Mouse (Mus musculus) heart, postnatal 0 days (tissue): ENCODE data around the gene Prps1l3. TPM values are rescaled to one million over a fixed set of nuclear protein-coding genes. Genes with fewer than 3 reads are reported as not detected.

ENCODE experiments used
- ATAC-seq: fragments of 200-750 bp; cut with Nextera tagmentation; 2 replicates; pipeline ENCODE4 v1.8.0; 2017; ENCODE audit warnings: low read depth, moderate number of reproducible peaks, moderate library complexity; ENCODE audit not compliant: insufficient read depth
- DNase-seq: peaks from one replicate; pipeline ENCODE4 v3.0.0-alpha.2; 2016; ENCODE audit warnings: low spot score
- H3K27ac ChIP-seq: fragments of 300-500 bp; sonication (generic); 2 replicates; pipeline ENCODE4 v1.5.1; 2014; ENCODE audit warnings: low read depth, mild to moderate bottlenecking
- H3K27me3 ChIP-seq: fragments of 300-500 bp; sonication (generic); 2 replicates; pipeline ENCODE4 v1.6.1; 2014; ENCODE audit warnings: low read length, mixed read lengths; ENCODE audit not compliant: control insufficient read depth, insufficient read depth
- H3K36me3 ChIP-seq: fragments of 300-500 bp; sonication (generic); replicated peaks from 2 replicates; pipeline ENCODE4 v1.6.1; 2014; ENCODE audit warnings: low read length, mixed read lengths; ENCODE audit not compliant: control insufficient read depth, insufficient read depth
- H3K4me1 ChIP-seq: fragments of 300-500 bp; sonication (generic); 2 replicates; pipeline ENCODE4 v1.6.1; 2014; ENCODE audit warnings: antibody characterized with exemption; ENCODE audit not compliant: control insufficient read depth, insufficient read depth
- H3K4me2 ChIP-seq: fragments of 300-500 bp; sonication (generic); 2 replicates; pipeline ENCODE4 v1.6.1; 2014; ENCODE audit warnings: low read depth, mild to moderate bottlenecking, low read length, moderate library complexity
- H3K4me3 ChIP-seq: fragments of 300-500 bp; sonication (generic); 2 replicates; pipeline ENCODE4 v1.5.1; 2014; ENCODE audit warnings: low read depth, low read length
- H3K9ac ChIP-seq: fragments of 300-500 bp; sonication (generic); replicated peaks from 2 replicates; pipeline ENCODE4 v1.6.1; 2014; ENCODE audit warnings: low read depth, low read length, mixed read lengths
- H3K9me3 ChIP-seq: fragments of 300-500 bp; sonication (generic); replicated peaks from 2 replicates; pipeline ENCODE4 v1.6.1; 2016; ENCODE audit warnings: low read length; ENCODE audit not compliant: control insufficient read depth
- CTCF ChIP-seq: IDR thresholded peaks from 2 replicates; pipeline ENCODE4 v1.5.1; 2016; ENCODE audit warnings: antibody characterized with exemption, control low read depth, low read depth
- EP300 ChIP-seq: IDR thresholded peaks from 2 replicates; pipeline ENCODE4 v1.6.1; 2016; ENCODE audit warnings: antibody characterized with exemption, low read depth
- WGBS: fragments of 180-500 bp; shearing (Covaris S2); extraction: QIAGEN DNeasy Blood & Tissue Kit; methylation state at CpG from one replicate; pipeline ENCODE4 v1.1.7; 2014; 5-methylcytosine and 5-hydroxymethylcytosine counted together
- polyA plus RNA-seq: library from polyadenylated mRNA; unstranded; fragments of >200 nt; fragmentation: Nextera tagmentation; extraction: Ambion mirVana; gene quantifications from 2 replicates; pipeline ENCODE4 v1.2.1, GENCODE M21; 2015
- total RNA-seq: library from RNA; depleted of rRNA; stranded (reverse); fragments of >200 nt; gene quantifications from 2 replicates; pipeline ENCODE4 v1.2.3, GENCODE M21; 2014; ENCODE audit warnings: low replicate concordance; rRNA removed

Gene Prps1l3
- total and polyA plus RNA-seq, 2 experiments from 2014 or later: 18.6 to 29.7 TPM

DNA sequence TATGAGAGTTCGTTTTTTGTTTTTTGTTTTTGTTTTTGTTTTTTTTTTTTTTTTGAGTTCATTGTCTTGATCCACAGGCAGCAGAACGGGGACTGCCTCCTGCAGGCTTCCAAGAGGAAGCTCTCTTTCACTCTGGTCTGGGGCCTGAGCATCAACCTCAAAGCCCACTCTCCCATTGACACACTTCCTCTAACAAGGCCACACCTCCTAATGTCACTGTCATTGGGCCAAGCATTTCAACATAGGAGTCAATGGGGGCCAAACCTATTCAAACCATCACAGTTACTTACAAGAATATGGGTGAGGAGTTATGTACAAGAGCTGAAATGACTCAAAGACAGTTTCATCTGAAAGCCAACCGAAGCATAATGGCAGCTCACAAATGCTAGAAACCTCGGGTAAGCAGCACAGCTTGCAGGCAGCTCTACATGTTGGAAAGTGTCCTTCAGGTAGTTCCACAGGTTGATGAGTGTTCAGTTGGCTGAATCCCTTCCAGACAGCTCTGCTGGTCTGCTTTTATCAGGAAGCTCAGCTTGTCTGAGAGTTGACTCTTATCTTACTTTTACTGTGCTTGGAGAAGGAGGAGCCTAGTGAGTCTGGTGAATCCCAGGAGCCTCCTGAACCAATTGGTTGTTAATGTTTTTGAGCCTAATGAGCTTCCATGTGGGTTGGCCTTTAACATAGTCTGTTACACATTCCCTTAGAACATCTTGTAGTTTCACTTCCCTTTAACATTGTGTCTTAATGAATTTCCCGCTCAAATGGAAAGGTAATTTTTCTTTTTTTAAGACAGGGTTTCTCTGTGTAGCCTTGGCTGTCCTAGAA lies 13.7 kb downstream of the Prps1l3 start:
- TF ChIP-seq CTCF (no peak), EP300 (no peak)
- Histone ChIP-seq H3K27me3 (no peaks in the 10 kb centered on the region), H3K36me3 (peaks cover 16% of the 10 kb centered on the region; the same call in 1 of the 2 replicates), H3K9ac (no peak overlapping the region), H3K4me2 (no peak overlapping the region), H3K9me3 (no peaks in the 10 kb centered on the region), H3K4me3 (no peak overlapping the region), H3K27ac (no peak overlapping the region), H3K4me1 (no peaks in the 10 kb centered on the region)
- WGBS: 85% methylated on average over 5 of the region's 5 CpGs
- DNase-seq (no peak), ATAC-seq (no peak)

DNA sequence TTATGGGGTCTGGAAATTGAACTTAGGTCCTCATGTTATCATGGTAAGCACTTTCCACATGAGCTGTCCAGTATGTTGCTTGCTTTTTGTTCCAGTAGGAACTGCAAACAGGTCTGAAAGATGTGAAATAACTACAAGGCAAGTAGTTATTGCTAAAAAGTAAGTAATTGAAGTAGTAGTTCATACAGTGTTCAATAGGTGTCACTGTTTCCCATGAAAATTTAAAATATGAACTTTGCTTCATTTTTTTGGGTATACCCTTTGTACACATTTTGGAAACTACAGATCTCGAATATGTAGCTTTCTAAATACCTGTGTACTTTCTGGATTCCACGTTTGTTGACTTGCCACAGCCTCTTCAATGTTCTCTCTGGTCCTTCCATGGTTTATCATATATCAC lies 28.4 kb downstream of the Prps1l3 start:
- H3K27ac ChIP-seq: no peak overlapping the region
- no peak for TF ChIP-seq EP300
- TF ChIP-seq CTCF: no peak
- no peak overlapping the region for H3K4me3 ChIP-seq
- H3K36me3 ChIP-seq: no peaks in the 10 kb centered on the region
- H3K4me1 ChIP-seq: peaks cover 5% of the 10 kb centered on the region; the same call in 1 of the 2 replicates
- ATAC-seq: no peak
- WGBS: 36% methylated on average over 2 of the region's 2 CpGs
- no peaks in the 10 kb centered on the region for H3K27me3 ChIP-seq
- DNase-seq: no peak
- no peaks in the 10 kb centered on the region for H3K9me3 ChIP-seq
- no peak overlapping the region for H3K4me2 ChIP-seq
- no peak overlapping the region for H3K9ac ChIP-seq

DNA sequence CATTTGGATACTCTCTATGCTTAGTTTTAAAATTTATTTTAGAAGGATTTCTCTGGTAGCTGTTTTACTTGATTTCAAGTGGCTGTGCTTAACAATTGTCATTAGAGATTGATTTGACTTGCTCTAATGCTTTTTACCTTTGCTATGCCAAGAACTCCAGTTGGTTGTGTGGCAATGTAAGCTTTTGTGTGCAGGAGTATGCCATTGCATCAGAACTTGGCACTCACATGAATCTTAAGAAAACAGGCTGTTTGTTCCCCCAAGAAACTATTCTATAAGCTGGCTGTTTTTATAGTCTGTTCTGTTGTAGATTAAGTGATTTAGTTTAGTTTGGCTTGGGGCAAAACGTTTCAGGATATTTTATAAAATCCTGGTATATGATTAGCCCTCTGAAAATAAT lies 45.2 kb downstream of the Prps1l3 start:
- no peak for ATAC-seq
- H3K4me1 ChIP-seq: no peaks in the 10 kb centered on the region

DNA sequence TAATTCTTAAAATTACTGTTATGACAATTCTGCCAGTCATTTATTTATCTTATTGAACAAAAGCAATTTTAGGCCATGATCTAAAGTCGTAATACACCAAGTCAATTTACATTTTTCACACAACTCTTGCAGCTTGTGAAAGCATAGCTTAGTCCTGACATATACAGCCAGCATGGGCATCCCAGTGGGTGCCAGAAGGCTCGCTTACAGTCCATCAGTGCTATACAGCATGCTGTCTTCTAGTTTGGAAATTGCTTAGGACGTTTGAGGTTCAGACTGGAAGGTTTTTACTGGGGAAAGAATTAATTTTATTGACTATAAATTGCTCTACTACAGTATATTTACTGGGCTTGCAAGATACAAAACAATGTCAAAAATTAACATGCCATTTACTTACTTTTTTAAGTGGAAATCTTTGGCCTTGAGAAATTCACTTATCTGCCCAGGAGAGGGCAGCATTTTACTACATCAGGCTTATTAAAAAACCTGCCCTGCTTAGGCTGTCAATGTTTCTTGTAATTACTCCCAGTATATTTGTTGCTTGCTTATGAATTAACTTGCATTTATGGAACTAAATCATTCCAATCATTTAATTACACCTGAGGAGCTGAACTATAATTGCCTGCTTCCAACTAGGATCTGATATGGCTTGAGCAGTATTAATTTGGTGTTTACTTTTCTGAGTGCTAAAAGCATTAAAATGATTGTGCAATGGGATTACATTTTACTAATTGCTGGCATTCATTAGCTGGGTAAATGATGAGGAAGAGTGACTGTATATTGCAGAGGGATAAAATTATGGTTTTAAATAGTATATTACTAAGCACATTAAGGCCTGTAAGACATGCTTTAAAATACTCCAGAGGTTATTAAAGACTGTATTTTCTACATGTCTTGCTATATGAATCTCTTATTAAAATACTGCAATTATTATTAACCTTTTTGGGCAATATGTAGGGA lies 51.2 kb downstream of the Prps1l3 start:
- no peaks in the 10 kb centered on the region for H3K9me3 ChIP-seq
- no peak overlapping the region for H3K4me2 ChIP-seq
- no peaks in the 10 kb centered on the region for H3K27me3 ChIP-seq
- H3K4me1 ChIP-seq: no peaks in the 10 kb centered on the region
- no peak overlapping the region for H3K4me3 ChIP-seq
- peak; percentile 50 for DNase-seq
- no peaks in the 10 kb centered on the region for H3K36me3 ChIP-seq
- TF ChIP-seq EP300 (no peak), CTCF (peak; percentile 61)
- no peak overlapping the region for H3K27ac ChIP-seq
- H3K9ac ChIP-seq: no peak overlapping the region
- ATAC-seq: no peak
- 46% methylated on average over 3 of the region's 3 CpGs for WGBS

More for the DNA sequence above, 45.2 kb downstream of the Prps1l3 start:
- TF ChIP-seq EP300: no peak
- no peak for TF ChIP-seq CTCF
- H3K9me3 ChIP-seq: no peaks in the 10 kb centered on the region
- no peak for DNase-seq
- WGBS: 42% methylated on average over 1 of the region's 1 CpGs
- H3K4me3 ChIP-seq: no peak overlapping the region
- no peaks in the 10 kb centered on the region for H3K27me3 ChIP-seq
- H3K27ac ChIP-seq: no peak overlapping the region
- no peaks in the 10 kb centered on the region for H3K36me3 ChIP-seq
- H3K4me2 ChIP-seq: no peak overlapping the region
- H3K9ac ChIP-seq: no peak overlapping the region

DNA sequence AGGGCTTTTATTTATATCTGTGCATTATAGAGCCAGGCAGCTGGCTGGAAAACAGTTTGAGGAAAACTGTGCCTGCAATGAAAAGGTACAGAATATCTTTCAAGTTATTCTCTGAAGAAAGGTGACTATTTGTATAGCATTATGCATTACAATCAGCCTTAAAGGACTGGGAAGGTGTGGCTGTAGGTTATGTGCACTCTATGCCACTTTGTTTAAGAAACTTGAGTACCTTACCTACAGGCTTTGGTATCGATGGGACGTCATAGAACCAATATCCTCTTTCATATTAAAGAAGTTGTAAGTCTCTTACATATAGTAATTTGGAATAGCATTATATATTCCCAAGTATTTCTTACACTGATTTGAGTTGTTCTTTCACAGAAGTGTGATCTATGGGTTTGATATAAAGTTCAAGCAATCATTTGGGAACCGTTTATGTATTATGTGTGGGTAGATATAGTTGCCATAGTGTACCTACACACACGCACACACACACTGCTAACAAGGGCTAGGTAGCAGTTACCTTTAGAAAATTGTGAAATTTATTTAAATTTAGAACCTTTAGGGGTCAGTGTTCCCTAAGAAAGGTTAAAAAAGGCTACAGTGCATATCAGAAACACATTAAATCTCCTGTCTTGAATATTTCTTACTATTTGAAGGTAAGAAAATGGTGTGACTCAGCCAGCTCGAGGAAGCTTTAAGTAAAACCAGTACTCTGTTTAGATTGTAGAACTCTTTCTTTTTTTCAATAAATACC lies 55.3 kb downstream of the Prps1l3 start:
- Histone ChIP-seq H3K4me3 (no peak overlapping the region), H3K36me3 (no peaks in the 10 kb centered on the region), H3K27ac (no peak overlapping the region), H3K27me3 (no peaks in the 10 kb centered on the region), H3K9ac (no peak overlapping the region), H3K4me2 (no peak overlapping the region), H3K9me3 (no peaks in the 10 kb centered on the region), H3K4me1 (no peaks in the 10 kb centered on the region)
- ATAC-seq (no peak), DNase-seq (no peak)
- WGBS: 77% methylated on average over 5 of the region's 5 CpGs
- no peak for TF ChIP-seq CTCF
- TF ChIP-seq EP300: no peak

Other genes starting within 250 kb of the Prps1l3 start
- gene Slc25a21, start 32.9 kb upstream of the Prps1l3 start, total RNA-seq: not detected in 2 replicates
- 0.05 and 0.31 TPM in 2 replicates for gene Slc25a21, start 32.9 kb upstream of the Prps1l3 start, polyA plus RNA-seq
- 4.9 and 5.9 TPM in 2 replicates for gene Mipol1, start within 50 bp of the Prps1l3 start, total RNA-seq
- gene Mipol1, start within 50 bp of the Prps1l3 start, polyA plus RNA-seq: 6.9 and 7.4 TPM in 2 replicates